Mouse (Mus musculus): ENCODE data around the gene Negr1.

DNA sequence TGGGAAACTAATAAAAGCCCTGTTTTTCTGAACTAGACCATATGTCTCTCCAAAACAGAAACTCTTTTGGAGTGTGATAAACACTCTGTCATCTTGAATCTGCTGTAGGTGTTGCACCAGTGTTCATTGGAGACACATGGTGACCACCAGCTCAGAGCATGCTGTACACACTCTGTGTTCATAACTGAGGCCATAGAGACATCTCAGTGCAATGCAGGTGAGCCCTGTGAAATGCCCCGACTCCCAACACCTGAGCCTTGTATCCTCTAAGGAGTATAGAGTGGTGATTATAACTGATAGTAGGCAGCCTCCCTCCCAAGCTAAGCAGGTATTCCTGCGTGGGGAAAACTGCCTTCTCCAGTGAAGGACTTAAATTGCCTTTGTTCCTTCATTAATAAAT, 415.2 kb downstream of the Negr1 start:
- TF ChIP-seq CTCF (IDR thresholded peaks at IDR 0.05; ENCODE audit: control insufficient read depth, insufficient read depth, insufficient read length), result no peak
- no peak for TF ChIP-seq MYOD1 (IDR thresholded peaks at IDR 0.05; ENCODE audit: control insufficient read depth, insufficient read length, low read depth)
- no peak for TF ChIP-seq USF1 (IDR thresholded peaks at IDR 0.05; ENCODE audit: low read depth)
- TF ChIP-seq CEBPB (IDR thresholded peaks at IDR 0.05; ENCODE audit: low read depth), result no peak
